Mouse (Mus musculus) limb, embryonic 13.5 days (tissue): ENCODE data around the gene Cdk15. TPM values are rescaled to one million over a fixed set of nuclear protein-coding genes. Genes with fewer than 3 reads are reported as not detected.

Experiments
- ATAC-seq: fragments of 200-750 bp; cut with Nextera tagmentation; 2 replicates; pipeline ENCODE4 v1.8.0; 2017; ENCODE audit warnings: low read depth, moderate number of reproducible peaks, moderate TSS enrichment; ENCODE audit not compliant: low FRiP score
- H3K27ac ChIP-seq: fragments of 300-500 bp; sonication (generic); 2 replicates; pipeline ENCODE4 v1.5.1; 2015; ENCODE audit warnings: inconsistent platforms, mild to moderate bottlenecking, moderate library complexity
- H3K27me3 ChIP-seq: fragments of 300-500 bp; sonication (generic); 2 replicates; pipeline ENCODE4 v1.6.1; 2015; ENCODE audit warnings: mild to moderate bottlenecking, inconsistent platforms
- H3K36me3 ChIP-seq: fragments of 300-500 bp; sonication (generic); 2 replicates; pipeline ENCODE4 v1.6.1; 2015; ENCODE audit warnings: inconsistent platforms, mild to moderate bottlenecking, moderate library complexity
- H3K4me1 ChIP-seq: fragments of 300-500 bp; sonication (generic); 2 replicates; pipeline ENCODE4 v1.6.1; 2015; ENCODE audit warnings: inconsistent platforms
- H3K4me2 ChIP-seq: fragments of 300-500 bp; sonication (generic); replicated peaks from 2 replicates; pipeline ENCODE4 v1.6.1; 2015; ENCODE audit warnings: inconsistent platforms, mild to moderate bottlenecking, moderate library complexity
- H3K4me3 ChIP-seq: fragments of 300-500 bp; sonication (generic); 2 replicates; pipeline ENCODE4 v1.5.1; 2015; ENCODE audit warnings: moderate library complexity, mild to moderate bottlenecking, inconsistent platforms
- H3K9ac ChIP-seq: fragments of 300-500 bp; sonication (generic); 2 replicates; pipeline ENCODE4 v1.6.1; 2015; ENCODE audit warnings: mild to moderate bottlenecking, inconsistent platforms
- H3K9me3 ChIP-seq: fragments of 300-500 bp; sonication (generic); 2 replicates; pipeline ENCODE4 v1.6.1; 2016; ENCODE audit warnings: inconsistent platforms
- WGBS: fragments of 180-500 bp; shearing (Covaris S2); methylation state at CpG from one replicate; pipeline ENCODE4 v1.1.7; 2015; 5-methylcytosine and 5-hydroxymethylcytosine counted together
- polyA plus RNA-seq: library from polyadenylated mRNA; unstranded; fragments of >200 nt; fragmentation: Nextera tagmentation; extraction: Ambion mirVana; gene quantifications from 2 replicates; pipeline ENCODE4 v1.2.1, GENCODE M21; 2015

The Cdk15 gene
- polyA plus RNA-seq, 1 experiment from 2014 or later: 0.15 TPM

DNA sequence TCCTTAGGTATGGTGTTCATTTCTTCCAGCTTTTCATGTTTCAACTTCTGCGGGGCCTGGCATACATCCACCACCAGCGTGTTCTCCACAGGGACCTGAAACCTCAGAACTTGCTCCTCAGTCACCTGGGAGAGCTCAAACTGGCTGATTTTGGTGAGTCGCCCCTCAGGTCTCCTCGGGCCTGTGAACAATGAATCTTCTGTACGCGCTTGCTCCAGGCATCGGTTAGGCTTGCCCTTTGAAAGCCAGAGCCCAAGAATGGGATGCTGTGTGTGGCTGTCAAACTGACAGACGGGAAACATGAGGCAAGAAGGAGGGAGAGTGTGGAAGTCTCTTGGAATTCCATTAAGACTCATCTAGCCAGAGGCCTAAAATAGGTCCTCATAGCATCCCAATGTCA lies 31.0 kb downstream of the Cdk15 start:
- Histone ChIP-seq H3K4me1 (peaks cover 14% of the 10 kb centered on the region), H3K36me3 (no peaks in the 10 kb centered on the region), H3K4me3 (no peak overlapping the region), H3K27me3 (no peaks in the 10 kb centered on the region), H3K27ac (no peak overlapping the region; the same call in 1 of the 2 replicates), H3K4me2 (no peak overlapping the region), H3K9me3 (no peaks in the 10 kb centered on the region), H3K9ac (no peak overlapping the region)
- ATAC-seq: no peak
- 38% methylated on average over 8 of the region's 8 CpGs for WGBS

DNA sequence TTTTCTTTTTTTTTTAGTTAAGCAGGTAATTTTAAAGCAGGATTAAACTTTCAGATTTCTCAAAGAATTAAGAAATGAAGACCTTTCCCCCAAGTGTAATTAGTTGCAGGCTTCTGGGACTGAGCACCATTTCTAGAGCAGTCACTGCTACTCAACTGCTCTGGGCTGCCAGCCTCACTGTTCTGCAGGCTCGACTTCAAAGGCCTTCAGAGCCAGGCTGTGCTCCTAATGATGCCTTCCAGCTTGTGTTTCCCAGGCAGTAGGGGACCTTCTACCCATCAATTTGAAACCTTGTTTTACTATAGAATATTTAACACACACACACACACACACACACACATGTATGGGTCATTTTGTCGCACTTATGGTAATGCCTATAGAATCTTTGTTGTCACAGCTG lies 34.9 kb downstream of the Cdk15 start:
- no peaks in the 10 kb centered on the region for H3K27me3 ChIP-seq
- H3K9me3 ChIP-seq: no peaks in the 10 kb centered on the region
- no peak overlapping the region for H3K4me2 ChIP-seq
- peaks cover 14% of the 10 kb centered on the region for H3K4me1 ChIP-seq
- H3K9ac ChIP-seq: no peak overlapping the region
- 6% methylated on average over 2 of the region's 2 CpGs for WGBS
- no peak overlapping the region for H3K27ac ChIP-seq
- no peaks in the 10 kb centered on the region for H3K36me3 ChIP-seq
- no peak for ATAC-seq
- no peak overlapping the region for H3K4me3 ChIP-seq

DNA sequence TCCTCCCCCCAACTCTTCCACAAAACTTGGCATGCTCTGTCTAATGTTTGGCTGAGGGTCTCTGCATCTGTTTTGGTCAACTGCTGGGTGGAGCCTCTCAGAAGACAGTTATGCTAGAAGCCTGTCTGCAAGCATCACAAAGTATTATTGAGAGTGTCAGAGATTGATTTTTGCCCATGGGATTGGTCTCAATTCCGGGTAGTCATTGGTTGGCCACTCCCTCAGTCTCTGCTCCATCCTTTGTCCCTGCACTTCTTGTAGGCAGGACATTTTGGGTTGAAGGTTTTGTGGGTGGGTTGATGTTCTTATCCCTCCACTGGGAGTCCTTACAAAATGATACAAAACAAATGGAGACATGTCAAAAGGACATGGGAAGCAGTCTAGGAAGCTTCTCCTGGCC lies 39.1 kb downstream of the Cdk15 start:
- Histone ChIP-seq H3K4me1 (peaks cover 17% of the 10 kb centered on the region; the same call in 1 of the 2 replicates), H3K27me3 (no peaks in the 10 kb centered on the region), H3K4me3 (no peak overlapping the region), H3K9ac (no peak overlapping the region), H3K9me3 (no peaks in the 10 kb centered on the region), H3K27ac (no peak overlapping the region), H3K36me3 (no peaks in the 10 kb centered on the region), H3K4me2 (no peak overlapping the region)
- WGBS: 70% methylated on average over 1 of the region's 1 CpGs
- no peak for ATAC-seq

DNA sequence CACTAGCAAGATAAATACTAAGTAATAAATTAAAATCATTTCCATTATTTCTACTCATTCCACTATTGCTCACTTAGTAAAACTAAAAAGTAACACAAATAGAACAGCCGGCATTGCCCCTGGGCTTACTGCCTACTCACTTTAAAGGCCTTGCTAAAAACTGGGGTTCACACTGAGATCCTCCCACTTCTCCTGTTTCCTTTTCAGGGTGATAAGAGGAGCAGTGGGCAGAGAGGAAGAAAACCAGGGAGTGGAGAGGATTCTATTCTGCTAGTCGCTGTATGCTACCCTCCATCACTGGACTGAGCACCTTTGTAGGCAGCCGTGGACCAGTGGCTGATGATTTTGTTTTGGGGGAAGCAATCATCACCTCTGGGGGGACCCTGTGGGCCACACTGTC lies 40.5 kb downstream of the Cdk15 start:
- WGBS: 77% methylated on average over 3 of the region's 3 CpGs
- Histone ChIP-seq H3K9me3 (no peaks in the 10 kb centered on the region), H3K27ac (no peak overlapping the region), H3K36me3 (no peaks in the 10 kb centered on the region), H3K9ac (no peak overlapping the region), H3K27me3 (no peaks in the 10 kb centered on the region), H3K4me3 (no peak overlapping the region), H3K4me2 (no peak overlapping the region), H3K4me1 (peaks cover 8% of the 10 kb centered on the region; the same call in 1 of the 2 replicates)
- ATAC-seq: no peak

DNA sequence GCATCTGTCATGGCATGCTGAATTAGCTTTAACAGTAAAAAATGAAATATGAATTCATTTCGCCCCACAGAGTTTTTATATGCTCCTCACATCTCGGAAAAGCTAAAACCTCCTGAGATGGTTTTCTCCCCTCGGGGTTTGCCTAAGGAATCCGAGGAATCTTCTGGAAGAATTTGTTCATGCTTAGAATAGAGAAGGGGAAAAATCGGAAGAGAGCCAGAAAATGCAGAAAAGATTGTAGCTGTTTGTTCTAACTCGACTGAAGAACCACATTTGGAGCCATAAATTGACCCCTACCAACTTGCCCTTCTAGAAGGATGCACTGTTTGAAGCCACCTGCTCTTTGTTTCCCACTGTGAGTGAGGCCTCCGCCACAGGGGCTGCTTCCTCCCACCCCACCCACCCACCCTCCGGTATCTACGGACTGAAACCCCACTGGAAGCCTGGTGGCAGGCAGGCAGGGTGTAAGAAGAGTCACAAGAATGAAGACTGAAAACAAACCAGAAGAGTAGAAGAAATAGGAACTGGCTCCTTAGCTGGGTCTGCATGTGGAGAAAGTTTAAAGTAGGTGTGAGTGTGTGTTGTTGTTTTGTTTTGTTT lies 41.9 kb downstream of the Cdk15 start:
- Histone ChIP-seq H3K4me2 (no peak overlapping the region), H3K36me3 (no peaks in the 10 kb centered on the region), H3K4me1 (peaks cover 8% of the 10 kb centered on the region; the same call in 1 of the 2 replicates), H3K9ac (no peak overlapping the region), H3K9me3 (no peaks in the 10 kb centered on the region), H3K27ac (peak overlapping the region; percentile 33; the same call in 1 of the 2 replicates), H3K4me3 (no peak overlapping the region), H3K27me3 (no peaks in the 10 kb centered on the region)
- 41% methylated on average over 9 of the region's 9 CpGs for WGBS
- ATAC-seq: no peak

DNA sequence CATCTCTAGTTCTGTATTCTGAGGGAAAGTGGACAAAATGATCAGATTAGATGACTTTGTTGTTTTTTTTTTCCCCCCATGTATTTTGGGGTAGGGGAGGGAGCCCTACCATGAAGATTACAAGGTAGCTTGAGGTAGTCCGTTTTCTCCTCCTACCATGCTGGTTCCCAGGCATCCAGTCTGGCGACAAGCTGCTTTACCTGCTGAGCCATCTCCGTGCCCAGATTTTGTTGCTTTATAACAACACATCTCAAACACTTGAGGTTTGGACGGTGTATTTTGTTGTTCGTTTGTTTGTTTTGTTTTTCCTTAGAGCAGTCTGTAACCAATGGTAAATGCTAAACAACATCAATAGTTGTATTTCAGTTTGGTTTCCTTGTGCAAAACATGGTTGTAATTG lies 50.6 kb downstream of the Cdk15 start:
- Histone ChIP-seq H3K4me2 (no peak overlapping the region), H3K4me1 (peaks cover 10% of the 10 kb centered on the region), H3K9ac (no peak overlapping the region), H3K27me3 (no peaks in the 10 kb centered on the region), H3K4me3 (no peak overlapping the region), H3K27ac (no peak overlapping the region), H3K9me3 (no peaks in the 10 kb centered on the region), H3K36me3 (no peaks in the 10 kb centered on the region)
- WGBS: 85% methylated on average over 5 of the region's 5 CpGs
- ATAC-seq: no peak

DNA sequence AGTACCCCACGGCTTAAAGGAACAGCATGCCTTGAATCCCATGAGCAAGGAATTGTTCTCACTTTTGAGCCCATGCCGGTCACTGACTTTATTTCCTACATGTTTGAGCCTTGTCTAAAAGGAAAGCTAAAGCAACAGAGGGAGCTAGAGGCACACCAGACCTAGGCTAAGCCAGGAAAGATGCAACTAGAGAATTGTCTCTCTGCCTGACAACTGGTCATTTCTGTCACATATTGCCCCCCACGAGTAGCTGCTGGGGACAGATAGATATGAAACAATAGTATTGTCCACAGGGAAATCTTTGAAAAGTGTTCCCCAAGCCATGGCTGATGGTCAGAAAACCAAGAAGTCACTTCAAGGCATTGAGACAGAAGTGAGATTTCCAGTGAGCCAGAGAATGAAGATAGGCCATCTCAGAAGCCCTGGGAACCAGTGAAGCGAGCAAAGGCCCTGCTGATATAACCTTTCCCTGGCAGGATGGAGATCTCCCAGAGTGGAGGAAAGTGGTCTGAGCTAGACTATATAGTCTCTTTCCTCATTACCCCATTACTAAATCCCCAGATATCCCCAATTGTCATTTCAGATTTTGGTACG lies 54.7 kb downstream of the Cdk15 start:
- Histone ChIP-seq H3K36me3 (no peaks in the 10 kb centered on the region), H3K27ac (no peak overlapping the region), H3K27me3 (0 out of 2 replicates have a peak, but pooled peaks cover 3% of the 10 kb centered on the region), H3K9me3 (no peaks in the 10 kb centered on the region), H3K4me2 (no peak overlapping the region), H3K9ac (no peak overlapping the region), H3K4me1 (peaks cover 27% of the 10 kb centered on the region), H3K4me3 (no peak overlapping the region)
- ATAC-seq: no peak
- WGBS: 50% methylated on average over 5 of the region's 5 CpGs

DNA sequence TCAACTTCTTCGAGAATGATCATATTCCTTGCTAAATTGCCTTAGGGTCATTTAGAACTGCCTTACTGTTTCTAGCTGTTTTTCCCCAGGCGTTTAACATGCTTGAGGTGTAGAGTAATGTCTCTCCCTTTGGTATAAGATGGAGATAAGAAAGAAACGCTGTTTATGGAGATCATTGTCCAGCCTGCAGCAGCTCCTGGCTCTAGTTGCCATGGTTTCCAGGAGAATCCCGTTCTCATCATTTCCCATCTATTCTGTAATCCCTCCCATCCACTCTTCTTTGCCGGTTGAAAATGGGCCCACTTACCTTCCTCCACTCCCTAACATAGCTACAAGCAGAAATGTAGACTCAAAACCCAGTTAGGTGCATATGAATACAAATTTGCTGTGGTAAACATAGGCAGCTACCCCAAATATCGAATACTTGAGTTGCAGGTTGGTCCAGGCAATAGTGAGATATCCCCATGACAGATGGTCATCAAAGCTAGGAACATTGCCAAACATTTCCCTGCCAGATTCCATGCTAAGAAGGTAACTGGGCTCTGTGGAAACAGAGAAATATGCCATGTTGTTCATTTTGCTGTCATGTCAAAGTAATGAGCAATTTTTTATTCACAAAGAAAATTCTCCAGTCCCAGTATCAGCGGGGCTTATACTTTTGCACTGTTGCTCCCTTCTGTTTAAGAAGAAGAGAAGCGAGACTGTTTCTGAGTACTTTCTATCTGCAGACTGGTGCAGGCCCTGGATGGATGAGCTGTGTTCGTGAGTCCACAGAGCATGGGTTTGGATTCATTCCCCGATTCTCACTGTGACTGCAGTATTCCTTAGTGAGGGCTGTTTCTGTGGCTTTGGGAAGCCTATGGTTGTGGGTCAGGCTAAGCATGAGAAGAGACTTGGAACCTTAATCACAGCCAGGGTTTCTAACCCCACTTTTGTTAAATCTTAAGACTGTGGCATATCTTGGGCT lies 55.8 kb downstream of the Cdk15 start:
- Histone ChIP-seq H3K27ac (no peak overlapping the region), H3K36me3 (no peaks in the 10 kb centered on the region), H3K4me1 (peaks cover 29% of the 10 kb centered on the region), H3K9ac (no peak overlapping the region), H3K4me2 (no peak overlapping the region), H3K4me3 (no peak overlapping the region), H3K27me3 (0 out of 2 replicates have a peak, but pooled peaks cover 3% of the 10 kb centered on the region), H3K9me3 (no peaks in the 10 kb centered on the region)
- 75% methylated on average over 10 of the region's 10 CpGs for WGBS
- no peak for ATAC-seq

DNA sequence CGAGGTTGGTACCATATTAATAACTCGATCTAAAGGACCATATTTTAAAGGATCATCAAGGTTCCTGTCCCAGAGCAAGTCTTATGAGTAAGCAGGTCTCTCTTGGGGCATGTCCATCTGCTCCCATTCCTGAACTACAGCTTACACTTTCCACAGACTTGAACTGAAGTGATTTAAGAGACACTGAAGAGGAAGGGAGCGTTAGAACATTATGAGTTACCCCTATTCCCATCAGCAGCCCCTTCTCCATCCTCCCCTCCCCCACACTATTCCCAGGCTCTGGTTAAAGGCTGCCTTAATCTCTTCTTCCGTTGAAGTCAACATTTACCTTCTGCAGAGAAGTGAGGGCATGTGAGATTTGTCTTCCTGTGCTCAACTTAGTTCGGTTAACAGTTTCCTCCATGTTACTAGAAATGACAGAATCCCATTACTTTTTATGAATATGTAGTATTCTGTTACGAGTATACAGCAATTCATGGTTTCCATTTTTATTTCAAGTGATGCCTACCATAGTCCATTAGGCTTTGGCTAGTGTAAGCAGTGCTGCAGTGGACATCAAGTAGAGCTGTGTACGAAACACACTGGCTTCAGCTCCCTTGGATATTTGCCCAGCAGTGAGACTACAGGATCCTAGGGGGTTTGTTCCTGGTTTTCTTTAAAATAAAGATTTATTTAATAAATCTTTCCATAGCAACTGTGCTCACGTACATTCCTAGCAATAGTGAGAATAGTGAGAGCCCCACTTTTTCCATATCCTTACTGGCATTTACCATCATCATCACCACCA lies 56.6 kb downstream of the Cdk15 start:
- H3K9me3 ChIP-seq: no peaks in the 10 kb centered on the region
- no peak overlapping the region for H3K9ac ChIP-seq
- no peak overlapping the region for H3K4me2 ChIP-seq
- no peak overlapping the region for H3K4me3 ChIP-seq
- ATAC-seq: no peak
- peaks cover 35% of the 10 kb centered on the region for H3K4me1 ChIP-seq
- no peaks in the 10 kb centered on the region for H3K36me3 ChIP-seq
- H3K27ac ChIP-seq: no peak overlapping the region
- H3K27me3 ChIP-seq: peaks cover 8% of the 10 kb centered on the region; the same call in 1 of the 2 replicates
- WGBS: 62% methylated on average over 8 of the region's 8 CpGs

DNA sequence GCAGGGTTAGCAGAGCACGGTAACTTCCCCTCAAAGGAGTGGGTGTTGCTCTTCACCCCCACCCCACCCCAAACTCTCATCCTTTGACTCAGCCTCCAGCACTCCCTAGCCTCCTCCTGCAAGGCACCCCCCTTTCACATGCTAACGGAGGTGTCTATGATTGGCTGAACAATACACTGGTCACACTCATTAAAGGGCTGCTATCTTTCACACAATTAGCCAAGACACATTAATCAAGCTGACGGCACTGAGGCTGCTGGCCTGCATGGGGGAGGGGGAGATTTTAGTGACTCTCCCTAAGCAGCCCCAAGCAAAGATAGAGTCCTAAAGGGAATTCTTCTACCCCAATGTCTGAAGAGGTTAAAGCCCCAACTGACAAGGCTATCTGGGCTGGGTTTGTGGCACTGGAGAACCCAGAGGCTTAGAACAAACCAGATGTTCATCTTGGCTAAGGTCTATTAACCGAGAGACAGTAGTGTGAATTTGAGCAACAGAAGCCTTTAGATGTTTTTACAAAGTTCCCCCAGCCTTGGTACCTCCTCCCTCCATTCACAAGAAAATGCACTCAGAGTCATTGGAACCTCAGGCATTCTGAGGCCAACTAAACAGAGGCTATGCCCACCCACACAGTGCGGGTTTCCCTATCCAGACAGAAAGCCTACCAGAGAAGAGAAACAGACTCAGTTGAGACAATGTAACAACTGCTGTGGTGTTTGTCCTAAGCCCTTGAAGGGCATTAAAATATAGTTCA lies 58.5 kb downstream of the Cdk15 start:
- peaks cover 8% of the 10 kb centered on the region; the same call in 1 of the 2 replicates for H3K27me3 ChIP-seq
- H3K27ac ChIP-seq: no peak overlapping the region
- no peaks in the 10 kb centered on the region for H3K36me3 ChIP-seq
- H3K9me3 ChIP-seq: no peaks in the 10 kb centered on the region
- H3K4me2 ChIP-seq: no peak overlapping the region
- no peak overlapping the region for H3K9ac ChIP-seq
- ATAC-seq: no peak
- WGBS: 16% methylated on average over 5 of the region's 5 CpGs
- peaks cover 40% of the 10 kb centered on the region for H3K4me1 ChIP-seq
- no peak overlapping the region for H3K4me3 ChIP-seq

DNA sequence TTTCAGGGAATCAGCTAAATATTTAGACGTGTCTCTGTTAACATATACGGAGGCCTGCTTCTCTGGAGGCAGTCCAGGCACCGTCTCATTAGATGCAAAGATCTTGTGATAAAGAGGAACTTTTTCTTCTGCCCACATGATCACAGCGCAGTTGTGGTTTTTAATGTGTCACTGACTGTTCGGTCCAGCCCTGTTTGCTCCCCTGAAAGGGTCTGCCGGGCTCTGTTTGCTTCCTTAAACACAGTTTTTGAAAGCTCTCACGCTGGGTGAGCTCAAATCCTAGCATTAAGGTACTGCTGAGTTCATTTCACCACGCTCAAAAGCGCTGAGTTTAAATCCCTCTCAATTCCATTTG lies 59.3 kb downstream of the Cdk15 start:
- Histone ChIP-seq H3K4me1 (peaks cover 37% of the 10 kb centered on the region), H3K27me3 (peaks cover 8% of the 10 kb centered on the region; the same call in 1 of the 2 replicates), H3K4me2 (peak overlapping the region; percentile 45), H3K4me3 (no peak overlapping the region), H3K36me3 (no peaks in the 10 kb centered on the region), H3K9me3 (no peaks in the 10 kb centered on the region), H3K27ac (no peak overlapping the region), H3K9ac (no peak overlapping the region)
- WGBS: 8% methylated on average over 9 of the region's 9 CpGs
- ATAC-seq: no peak
